Mouse (Mus musculus) heart, adult 8-10 months (tissue): ENCODE measurements at regions not wholly inside any gene's neighbourhood (a gene's known extent, or its start where the extent isn't known, plus 50 kb on each side); places are given as distances from the start of the nearest gene placed in this dataset.
"Not testable (repeated sequence)": the region's sequence is repeated elsewhere in the genome, so short reads cannot be mapped to it uniquely, and the experiment has no call there.

ENCODE experiments used
- DNase-seq: peaks from one replicate; pipeline ENCODE4 v3.0.0; 2022; ENCODE audit warnings: low spot score

GRCm38 (mm10) chr5:40908803-40909202 lies 799.2 kb downstream of the Rab28 start:
- DNase-seq = no peak

GRCm38 (mm10) chr5:40901742-40902141 lies 806.2 kb downstream of the Rab28 start:
- no peak for DNase-seq

GRCm38 (mm10) chr5:40882886-40883285 lies 825.1 kb downstream of the Rab28 start:
- no peak for DNase-seq

GRCm38 (mm10) chr5:40877756-40878155 lies 830.2 kb downstream of the Rab28 start:
- DNase-seq = no peak

GRCm38 (mm10) chr5:40862349-40862748 lies 845.6 kb downstream of the Rab28 start:
- DNase-seq = not testable (repeated sequence)
